Mouse (Mus musculus): ENCODE data around the gene Sptssb. TPM values are rescaled to one million over a fixed set of nuclear protein-coding genes. Genes with fewer than 3 reads are reported as not detected.

Gene Sptssb
- total and polyA plus RNA-seq, 3 experiments = not detected

DNA sequence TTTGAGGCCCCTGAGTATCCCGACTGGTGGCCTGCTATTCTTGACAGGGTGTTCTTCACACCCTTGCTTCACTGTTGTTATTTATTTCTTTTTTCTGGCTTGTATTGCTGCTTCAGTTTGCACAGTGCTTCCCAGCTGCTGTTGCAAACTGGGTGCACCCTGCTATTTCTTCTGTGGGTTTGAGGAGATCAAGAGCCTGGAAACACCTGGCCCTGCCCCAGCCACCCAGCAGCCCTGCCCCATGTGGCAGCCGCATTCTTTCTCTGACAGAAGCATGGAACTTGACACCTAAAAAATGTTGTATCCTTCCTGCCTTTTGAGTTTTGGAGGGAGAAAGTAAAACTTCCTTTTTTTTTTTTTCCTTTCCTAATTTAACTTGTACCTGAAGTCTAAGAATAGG lies 42.6 kb upstream of the Sptssb start:
- Histone ChIP-seq H3K36me3 (replicated peaks in 1 of 2; ENCODE audit: control insufficient read depth in 1 of 2, insufficient read depth in 1 of 2, low read length in 1 of 2) (no peaks in the 10 kb centered on the region), H3K4me2 (ENCODE audit: insufficient read depth, low read depth, poor library complexity, severe bottlenecking) (no peak overlapping the region), H3K9ac (ENCODE audit: insufficient read depth, low read depth) (no peak overlapping the region), H3K79me2 (replicated peaks; ENCODE audit: control insufficient read depth, extremely low read depth, insufficient read depth, poor library complexity, severe bottlenecking) (no peaks in the 10 kb centered on the region), H3K27me3 (replicated peaks) (no peaks in the 10 kb centered on the region), H3K4me3 (replicated peaks in 1 of 3; ENCODE audit: low read depth in 2 of 3, low read length in 2 of 3, poor library complexity in 1 of 3) (no peak overlapping the region), H3K4me1 (ENCODE audit: control insufficient read depth in 1 of 2, insufficient read depth in 2 of 2) (0 out of 4 replicates have a peak, but pooled peaks cover 0 to 5% of the 10 kb centered on the region in 2 experiments), H3K27ac (ENCODE audit: insufficient read depth, low read depth) (no peak overlapping the region), H3K9me3 (replicated peaks; ENCODE audit: low read length) (no peaks in the 10 kb centered on the region)
- no peak for DNase-seq (ENCODE audit: extremely low read depth)
- in situ Hi-C loops (cut with MboI; ENCODE audit: low pct_ligation_motif_present, low pct_unique_long_range_greater_than_20kb, low sequenced_read_pairs) (no loop called here), dilution Hi-C loops (cut with MboI; ENCODE audit: extremely low pct_ligation_motif_present, extremely low pct_unique_long_range_greater_than_20kb, low sequenced_read_pairs) (no loop called here)
- no peak for TF ChIP-seq USF2 (conservative IDR thresholded peaks at IDR 0.05; ENCODE audit: low read depth, low read length)
- no peak for TF ChIP-seq POLR2A (IDR thresholded peaks at IDR 0.05; ENCODE audit: low read depth, low read length)
- no peak for TF ChIP-seq MXI1 (IDR thresholded peaks at IDR 0.05; ENCODE audit: low read depth, low read length)
- TF ChIP-seq CHD1 (IDR thresholded peaks at IDR 0.05; ENCODE audit: low read depth, low read length) = no peak
- TF ChIP-seq UBTF (IDR thresholded peaks at IDR 0.05; ENCODE audit: low read depth, low read length) = no peak
- TF ChIP-seq ZC3H11A (IDR thresholded peaks at IDR 0.05; ENCODE audit: low read depth, low read length) = no peak
- no peak for TF ChIP-seq PAX5 (IDR thresholded peaks at IDR 0.05; ENCODE audit: low read length)
- no peak for TF ChIP-seq MEF2A (IDR thresholded peaks at IDR 0.05; ENCODE audit: borderline replicate concordance, low read depth, low read length)
- no peak for TF ChIP-seq NELFE (IDR thresholded peaks at IDR 0.05; ENCODE audit: low read depth, low read length)
- TF ChIP-seq RCOR1 (conservative IDR thresholded peaks at IDR 0.05; ENCODE audit: low read depth, low read length) = no peak
- no peak for TF ChIP-seq JUN (IDR thresholded peaks at IDR 0.05; ENCODE audit: insufficient read depth, low read depth, low read length)
- TF ChIP-seq CHD2 (IDR thresholded peaks at IDR 0.05; ENCODE audit: low read length) = no peak
- no peak for TF ChIP-seq BHLHE40 (IDR thresholded peaks at IDR 0.05; ENCODE audit: low read depth, low read length)
- TF ChIP-seq JUND (conservative IDR thresholded peaks at IDR 0.05; ENCODE audit: low read depth, low read length) = no peak
- TF ChIP-seq POLR2AphosphoS2 (IDR thresholded peaks at IDR 0.05; ENCODE audit: low read depth, low read length) = no peak
- TF ChIP-seq E2F4 (IDR thresholded peaks at IDR 0.05; ENCODE audit: insufficient replicate concordance, low read depth, low read length) = no peak
- TF ChIP-seq USF1 (IDR thresholded peaks at IDR 0.05; ENCODE audit: low read depth, low read length) = no peak
- no peak for TF ChIP-seq TCF12 (IDR thresholded peaks at IDR 0.05; ENCODE audit: low read depth, low read length)
- TF ChIP-seq MAFK (IDR thresholded peaks at IDR 0.05; ENCODE audit: insufficient replicate concordance, low read length) = no peak
- TF ChIP-seq HCFC1 (IDR thresholded peaks at IDR 0.05; ENCODE audit: low read depth, low read length) = no peak

DNA sequence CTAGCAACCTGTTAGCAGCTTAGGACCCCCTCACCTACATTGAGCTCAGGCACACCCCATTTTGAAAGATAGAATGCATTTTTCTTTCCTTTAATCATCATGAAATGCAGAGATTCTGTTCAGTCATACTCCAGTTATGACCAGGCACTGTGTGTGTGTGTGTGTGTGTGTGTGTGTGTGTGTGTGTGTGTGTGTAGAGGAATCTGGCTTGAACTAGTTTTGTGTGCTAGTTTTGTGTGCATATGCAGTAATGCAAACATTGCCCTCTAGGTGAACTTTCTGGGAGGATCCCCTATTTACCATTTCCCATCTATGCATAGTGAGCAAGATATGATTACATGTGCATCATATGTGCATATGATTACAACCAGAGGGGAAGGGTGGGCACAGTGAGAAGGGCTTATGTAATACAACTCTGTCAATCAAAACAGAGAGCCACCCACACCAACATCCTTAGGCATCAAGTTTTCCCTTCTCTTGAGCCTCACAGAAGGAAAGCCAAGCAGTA lies 42.2 kb upstream of the Sptssb start:
- no peak overlapping the region for H3K4me3 ChIP-seq (replicated peaks in 1 of 3; ENCODE audit: low read depth in 2 of 3, low read length in 2 of 3, poor library complexity in 1 of 3)
- no peaks in the 10 kb centered on the region for H3K79me2 ChIP-seq (replicated peaks; ENCODE audit: control insufficient read depth, extremely low read depth, insufficient read depth, poor library complexity, severe bottlenecking)
- H3K27me3 ChIP-seq (replicated peaks) = no peaks in the 10 kb centered on the region
- TF ChIP-seq MAFK (IDR thresholded peaks at IDR 0.05; ENCODE audit: insufficient replicate concordance, low read length) (no peak), ZC3H11A (IDR thresholded peaks at IDR 0.05; ENCODE audit: low read depth, low read length) (no peak), MEF2A (IDR thresholded peaks at IDR 0.05; ENCODE audit: borderline replicate concordance, low read depth, low read length) (no peak), E2F4 (IDR thresholded peaks at IDR 0.05; ENCODE audit: insufficient replicate concordance, low read depth, low read length) (no peak), UBTF (IDR thresholded peaks at IDR 0.05; ENCODE audit: low read depth, low read length) (no peak), JUND (conservative IDR thresholded peaks at IDR 0.05; ENCODE audit: low read depth, low read length) (no peak), TBP (conservative IDR thresholded peaks at IDR 0.05; ENCODE audit: low read depth, low read length) (no peak), MAX (IDR thresholded peaks at IDR 0.05; ENCODE audit: low read length) (no peak), RCOR1 (conservative IDR thresholded peaks at IDR 0.05; ENCODE audit: low read depth, low read length) (no peak), EP300 (IDR thresholded peaks at IDR 0.05; ENCODE audit: low read length) (no peak), ZKSCAN1 (IDR thresholded peaks at IDR 0.05; ENCODE audit: borderline replicate concordance, low read depth, low read length) (no peak), MYC (IDR thresholded peaks at IDR 0.05; ENCODE audit: low read depth, low read length) (no peak), SMC3 (IDR thresholded peaks at IDR 0.05; ENCODE audit: low read depth, low read length) (no peak), MXI1 (IDR thresholded peaks at IDR 0.05; ENCODE audit: low read depth, low read length) (no peak), ELF1 (IDR thresholded peaks at IDR 0.05; ENCODE audit: low read depth, low read length) (no peak)
- 0 out of 4 replicates have a peak, but pooled peaks cover 0 to 5% of the 10 kb centered on the region in 2 experiments for H3K4me1 ChIP-seq (ENCODE audit: control insufficient read depth in 1 of 2, insufficient read depth in 2 of 2)
- DNase-seq (ENCODE audit: extremely low read depth) = no peak
- dilution Hi-C loops (cut with MboI; ENCODE audit: extremely low pct_ligation_motif_present, extremely low pct_unique_long_range_greater_than_20kb, low sequenced_read_pairs) (no loop called here), in situ Hi-C loops (cut with MboI; ENCODE audit: low pct_ligation_motif_present, low pct_unique_long_range_greater_than_20kb, low sequenced_read_pairs) (no loop called here)
- H3K4me2 ChIP-seq (ENCODE audit: insufficient read depth, low read depth, poor library complexity, severe bottlenecking) = no peak overlapping the region
- H3K36me3 ChIP-seq (replicated peaks in 1 of 2; ENCODE audit: control insufficient read depth in 1 of 2, insufficient read depth in 1 of 2, low read length in 1 of 2) = no peaks in the 10 kb centered on the region
- no peaks in the 10 kb centered on the region for H3K9me3 ChIP-seq (replicated peaks; ENCODE audit: low read length)
- H3K27ac ChIP-seq (ENCODE audit: insufficient read depth, low read depth) = no peak overlapping the region
- H3K9ac ChIP-seq (ENCODE audit: insufficient read depth, low read depth) = no peak overlapping the region

Measured in CH12.LX (cell line).